Mouse (Mus musculus): ENCODE measurements around the gene Ncapd2.
"Not testable (repeated sequence)": the region's sequence is repeated elsewhere in the genome, so short reads cannot be mapped to it uniquely, and the experiment has no call there.

The Ncapd2 gene

DNA sequence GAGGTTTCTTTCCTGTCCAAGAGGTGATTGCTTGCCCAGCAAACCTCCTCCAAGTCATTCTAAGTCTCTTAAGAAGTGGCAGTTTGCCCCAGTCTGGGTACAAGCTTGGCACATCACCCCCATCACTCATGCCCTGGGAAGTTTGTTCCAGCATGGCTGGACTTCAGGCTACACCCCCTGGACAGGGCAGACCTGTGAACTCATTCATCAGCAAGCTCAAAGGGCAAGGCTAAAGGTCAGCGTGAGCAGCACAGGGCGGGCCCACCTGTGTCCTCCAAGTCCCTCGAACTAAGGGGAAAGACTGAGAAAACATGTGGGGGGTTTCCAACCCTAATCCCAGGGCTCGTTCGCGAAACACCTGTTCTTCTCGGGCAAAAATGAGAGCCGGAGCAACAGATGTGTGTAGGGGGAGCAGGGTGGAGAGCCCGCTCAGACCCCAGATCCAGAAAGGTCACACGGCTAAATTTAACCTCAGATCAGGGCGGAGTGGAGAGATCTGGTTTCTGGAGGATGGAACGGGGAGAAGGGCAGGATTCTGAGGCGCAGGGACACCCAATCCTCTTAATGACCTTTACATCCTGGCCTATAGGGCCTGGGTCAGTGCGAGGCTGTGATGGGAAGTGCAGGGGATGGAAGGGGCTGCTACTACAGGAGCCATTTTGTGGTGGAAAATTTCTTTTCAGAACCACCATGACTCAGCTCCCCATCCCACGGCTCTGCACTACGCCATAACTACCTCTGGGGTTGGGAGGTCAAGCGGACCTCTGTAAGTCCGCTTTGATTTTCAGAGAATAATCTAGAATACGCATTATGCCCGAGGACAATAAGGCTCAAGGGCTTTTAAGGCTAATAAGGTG lies 27.5 kb downstream of the Ncapd2 start:
- DNase-seq: no peak

DNA sequence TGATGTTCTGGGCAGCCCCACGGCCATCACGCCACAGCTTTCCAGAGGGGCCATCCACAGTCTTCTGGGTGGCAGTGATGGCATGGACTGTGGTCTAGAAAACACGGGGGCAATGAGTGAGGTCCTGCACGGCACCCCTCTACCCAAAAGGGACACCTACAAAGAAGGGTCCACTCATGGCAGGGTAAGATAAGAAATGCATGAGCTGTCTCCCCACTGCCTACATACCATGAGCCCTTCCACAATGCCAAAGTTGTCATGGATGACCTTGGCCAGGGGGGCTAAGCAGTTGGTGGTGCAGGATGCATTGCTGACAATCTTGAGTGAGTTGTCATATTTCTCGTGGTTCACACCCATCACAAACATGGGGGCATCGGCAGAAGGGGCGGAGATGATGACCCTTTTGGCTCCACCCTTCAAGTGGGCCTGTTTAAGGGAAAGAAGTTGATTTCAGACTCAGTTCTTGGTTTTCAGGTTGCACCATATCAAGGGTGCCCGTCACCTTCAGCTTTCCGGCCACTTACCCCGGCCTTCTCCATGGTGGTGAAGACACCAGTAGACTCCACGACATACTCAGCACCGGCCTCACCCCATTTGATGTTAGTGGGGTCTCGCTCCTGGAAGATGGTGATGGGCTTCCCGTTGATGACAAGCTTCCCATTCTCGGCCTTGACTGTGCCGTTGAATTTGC lies 28.7 kb downstream of the Ncapd2 start:
- not testable (repeated sequence) for DNase-seq

DNA sequence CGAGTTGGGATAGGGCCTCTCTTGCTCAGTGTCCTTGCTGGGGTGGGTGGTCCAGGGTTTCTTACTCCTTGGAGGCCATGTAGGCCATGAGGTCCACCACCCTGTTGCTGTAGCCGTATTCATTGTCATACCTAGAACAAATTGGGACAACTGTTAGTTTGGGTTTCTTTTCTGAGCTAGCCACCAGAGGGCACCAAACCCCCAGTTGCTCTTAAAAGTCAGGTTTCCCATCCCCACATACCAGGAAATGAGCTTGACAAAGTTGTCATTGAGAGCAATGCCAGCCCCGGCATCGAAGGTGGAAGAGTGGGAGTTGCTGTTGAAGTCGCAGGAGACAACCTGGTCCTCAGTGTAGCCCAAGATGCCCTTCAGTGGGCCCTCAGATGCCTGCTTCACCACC lies 29.5 kb downstream of the Ncapd2 start:
- DNase-seq: peak; percentile 89

DNA sequence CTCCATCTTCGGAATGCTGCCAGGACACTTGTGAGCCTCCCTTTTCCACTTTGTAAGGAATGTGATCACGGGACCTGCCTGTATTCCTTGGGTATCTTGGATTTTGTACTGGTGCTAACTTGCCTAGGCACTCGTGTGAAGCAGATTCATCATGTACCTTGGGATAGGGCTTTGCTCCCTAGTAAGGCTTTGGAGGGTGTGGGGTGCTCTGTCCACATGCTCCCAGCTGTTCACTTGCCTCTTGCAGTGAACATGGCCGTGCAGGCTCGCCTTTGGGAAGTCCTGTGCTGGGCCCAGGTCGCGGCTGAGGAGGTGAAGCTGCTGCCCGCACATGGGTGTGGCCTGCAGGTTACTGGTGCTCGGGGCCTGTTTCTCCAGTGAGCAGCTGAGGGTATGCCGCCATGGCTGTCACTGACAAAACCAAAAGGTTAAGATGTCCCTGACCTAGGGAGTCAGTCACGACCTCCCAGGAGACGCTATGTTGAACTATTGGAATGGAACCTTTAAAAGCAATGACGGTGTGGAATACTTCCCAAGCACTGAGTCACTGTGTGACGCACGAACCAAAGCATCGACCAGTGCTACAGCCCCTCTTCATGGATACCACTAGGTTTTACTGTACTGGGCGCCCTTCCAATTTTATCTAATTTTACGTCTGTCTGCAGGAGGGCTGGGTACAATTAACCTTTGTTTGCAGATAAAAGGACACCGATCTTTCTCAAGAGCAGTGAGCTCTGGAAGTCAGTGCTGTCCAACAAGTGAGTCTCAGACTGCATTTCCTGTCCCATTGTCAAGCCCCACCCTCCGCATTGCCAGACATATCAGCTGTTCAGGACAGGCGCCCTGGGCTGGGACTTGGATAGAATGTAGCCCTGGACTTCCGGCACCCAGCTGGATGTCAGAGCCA lies 30.4 kb downstream of the Ncapd2 start:
- peak; percentile 35 for DNase-seq

- no peak for DNase-seq
Observed at GRCm38 (mm10) chr6:125160558-125160853, 31.0 kb downstream of the Ncapd2 start.

DNA sequence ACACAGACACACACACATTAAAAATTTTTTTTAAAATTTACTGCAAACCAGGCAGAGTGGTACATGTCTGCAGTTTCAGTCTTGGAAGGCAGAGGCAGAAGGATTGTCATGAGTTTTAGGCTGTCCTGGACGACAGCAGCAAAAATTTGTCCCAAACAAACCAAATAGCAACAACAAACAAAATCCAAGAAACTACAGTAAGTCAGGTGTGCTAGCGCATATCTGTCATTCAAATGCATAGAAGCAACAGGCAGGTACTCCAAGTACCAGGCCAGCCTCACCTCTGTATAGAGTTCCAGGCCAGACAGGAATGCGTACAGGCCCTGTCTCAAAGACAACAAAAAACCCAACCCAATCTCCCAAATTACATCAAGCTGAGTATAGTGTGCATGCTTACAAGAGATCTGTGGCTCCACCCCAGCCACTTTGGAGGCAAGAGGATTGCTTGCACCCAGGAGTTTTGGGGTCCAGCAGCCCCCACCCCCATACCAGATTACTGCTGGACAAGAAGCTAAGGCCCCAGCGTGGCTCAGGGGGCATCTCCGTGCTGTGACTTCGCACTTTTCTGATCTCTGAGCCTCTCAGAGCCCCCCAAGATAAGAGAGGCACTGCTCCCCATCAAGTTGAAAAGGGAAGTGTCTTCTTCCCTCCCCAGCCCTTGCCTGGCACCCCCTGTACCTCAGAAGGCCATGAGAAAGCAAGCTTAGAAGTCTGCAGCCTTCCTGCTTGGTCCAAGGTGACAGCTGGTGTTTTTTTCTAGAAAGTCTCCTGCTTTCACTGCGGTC lies 31.5 kb downstream of the Ncapd2 start:
- no peak for DNase-seq

GRCm38 (mm10) chr6:125158944-125159492 lies 32.5 kb downstream of the Ncapd2 start:
- no peak for DNase-seq

DNA sequence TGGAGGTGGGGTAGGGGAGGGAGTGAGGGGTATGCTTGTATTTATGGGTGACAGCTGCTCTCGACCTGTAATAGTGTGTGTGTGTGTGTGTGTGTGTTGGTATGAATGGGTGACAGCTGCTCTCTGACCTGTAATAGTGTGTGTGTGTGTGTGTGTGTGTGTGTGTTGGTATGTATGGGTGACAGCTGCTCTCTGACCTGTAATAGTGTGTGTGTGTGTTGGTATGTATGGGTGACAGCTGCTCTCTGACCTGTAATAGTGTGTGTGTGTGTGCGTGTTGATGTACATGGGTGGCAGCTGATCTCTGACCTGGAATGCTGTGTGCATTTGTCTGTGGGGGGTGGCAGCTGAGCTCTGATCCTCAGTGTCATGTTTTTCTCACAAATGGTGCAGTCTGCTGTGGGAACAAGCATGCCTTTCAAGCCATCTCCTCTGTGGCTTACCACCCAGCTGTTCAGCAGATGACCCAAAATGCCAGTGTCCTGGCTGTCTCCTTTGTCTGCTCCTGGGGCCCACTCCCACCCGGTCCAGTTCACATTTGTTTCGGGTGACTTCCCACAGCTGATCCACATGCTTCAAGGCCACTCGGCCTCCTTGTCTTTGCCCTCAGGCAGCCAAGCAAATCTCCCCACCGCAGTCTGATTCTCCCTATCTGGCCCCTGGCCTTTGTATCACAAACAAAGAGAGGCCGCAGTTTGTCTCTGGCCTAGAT lies 34.4 kb downstream of the Ncapd2 start:
- DNase-seq: no peak

GRCm38 (mm10) chr6:125156491-125156890 lies 35.0 kb downstream of the Ncapd2 start:
- no peak for DNase-seq

DNA sequence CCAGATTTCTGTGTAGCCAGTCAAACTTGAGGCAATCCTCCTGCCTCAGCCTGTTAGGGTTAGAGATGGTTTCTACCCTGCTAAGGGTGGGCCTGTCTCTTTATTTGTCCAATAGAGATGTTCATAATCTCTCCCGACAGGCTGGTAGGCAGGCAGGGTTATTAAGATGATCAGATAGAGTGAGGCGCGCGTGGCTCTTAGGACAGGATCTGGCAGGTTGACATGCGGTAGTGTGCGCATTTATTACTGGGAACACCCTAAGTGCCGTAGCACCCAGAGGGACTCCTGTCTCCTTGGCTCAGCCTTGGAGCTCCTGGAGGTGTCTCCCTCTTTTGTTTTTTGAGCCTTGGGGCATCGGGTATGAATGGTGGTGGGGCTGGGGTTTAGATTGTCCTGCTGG lies 36.2 kb downstream of the Ncapd2 start:
- no peak for DNase-seq

- no peak for DNase-seq
Observed at GRCm38 (mm10) chr6:125154550-125154949, 37.0 kb downstream of the Ncapd2 start.

GRCm38 (mm10) chr6:125153682-125154081 lies 37.8 kb downstream of the Ncapd2 start:
- DNase-seq: no peak

- no peak for DNase-seq
Observed at GRCm38 (mm10) chr6:125153018-125153389, 38.5 kb downstream of the Ncapd2 start.

- DNase-seq: peak; percentile 22
Observed at GRCm38 (mm10) chr6:125152212-125153017, 39.1 kb downstream of the Ncapd2 start.

- no peak for DNase-seq
Observed at GRCm38 (mm10) chr6:125149569-125149950, 41.9 kb downstream of the Ncapd2 start.

- DNase-seq: no peak
Observed at GRCm38 (mm10) chr6:125148926-125149568, 42.5 kb downstream of the Ncapd2 start.

- no peak for DNase-seq
Observed at GRCm38 (mm10) chr6:125148251-125148925, 43.1 kb downstream of the Ncapd2 start.

DNA sequence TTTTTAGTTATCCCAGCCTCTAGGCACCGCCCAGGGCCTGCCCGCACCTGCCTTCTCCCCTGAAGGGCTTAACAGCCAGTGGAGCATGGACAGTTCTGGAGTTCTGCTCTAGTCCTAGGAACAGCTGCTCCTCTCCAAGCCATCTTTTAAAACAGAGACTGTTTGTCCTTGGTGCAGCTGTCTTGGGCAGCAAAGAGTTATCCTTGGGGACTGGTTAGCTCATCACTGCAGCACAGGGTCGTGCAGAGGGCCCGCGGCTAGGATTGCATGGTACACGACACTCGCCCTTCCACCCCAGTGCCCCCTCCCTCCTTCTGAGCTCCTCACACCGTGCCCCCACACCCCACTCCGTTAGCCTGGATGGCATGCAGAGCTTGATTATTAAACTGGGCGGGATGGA lies 44.2 kb downstream of the Ncapd2 start:
- no peak for DNase-seq

- DNase-seq: no peak
Observed at GRCm38 (mm10) chr6:125146797-125147196, 44.7 kb downstream of the Ncapd2 start.

DNA sequence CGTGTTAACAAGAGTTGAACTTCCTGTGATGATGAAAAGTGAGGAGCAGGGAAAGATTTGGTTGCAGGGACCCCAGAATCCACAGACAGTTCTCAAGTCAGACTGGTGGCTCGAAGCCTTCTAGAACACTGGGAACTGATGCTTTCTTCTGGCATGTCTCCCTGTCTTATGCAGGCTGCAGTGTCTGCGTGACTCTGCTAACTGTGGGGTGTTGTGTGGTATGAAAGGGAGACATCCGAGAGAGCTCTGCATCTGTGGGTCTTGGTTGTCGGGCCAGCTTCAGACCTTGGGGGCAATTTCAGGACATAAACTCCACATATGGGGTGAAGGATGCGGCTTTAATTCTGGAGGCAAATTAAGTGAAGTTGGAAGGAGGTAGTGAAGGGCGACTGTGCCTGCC lies 45.4 kb downstream of the Ncapd2 start:
- DNase-seq: no peak

Data from thymus, postnatal 4 days (tissue).